Mouse (Mus musculus) midbrain, embryonic 11.5 days (tissue): ENCODE measurements around the gene Zfp414. TPM values are rescaled to one million over a fixed set of nuclear protein-coding genes. Genes with fewer than 3 reads are reported as not detected.
"Not testable (repeated sequence)": the region's sequence is repeated elsewhere in the genome, so short reads cannot be mapped to it uniquely, and the experiment has no call there.

Source experiments
- ATAC-seq: fragments of 200-750 bp; cut with Nextera tagmentation; 2 replicates; pipeline ENCODE4 v1.8.0; 2017; ENCODE audit warnings: moderate TSS enrichment, moderate library complexity; ENCODE audit not compliant: low FRiP score
- DNase-seq: peaks from one replicate; pipeline ENCODE4 v3.0.0; 2015; ENCODE audit warnings: low spot score; ENCODE audit errors: missing footprints
- H3K27ac ChIP-seq: fragments of 300-500 bp; sonication (generic); 2 replicates; pipeline ENCODE4 v1.5.1; 2014; ENCODE audit warnings: low read depth, low read length
- H3K27me3 ChIP-seq: fragments of 300-500 bp; sonication (generic); 2 replicates; pipeline ENCODE4 v1.6.1; 2014; ENCODE audit warnings: mild to moderate bottlenecking, low read length, moderate library complexity, mixed read lengths; ENCODE audit not compliant: control insufficient read depth, insufficient read depth
- H3K36me3 ChIP-seq: fragments of 300-500 bp; sonication (generic); 2 replicates; pipeline ENCODE4 v1.6.1; 2014; ENCODE audit warnings: mild to moderate bottlenecking, low read length, moderate library complexity, mixed read lengths; ENCODE audit not compliant: control insufficient read depth, insufficient read depth
- H3K4me1 ChIP-seq: fragments of 300-500 bp; sonication (generic); 2 replicates; pipeline ENCODE4 v1.6.1; 2014; ENCODE audit warnings: low read length; ENCODE audit not compliant: control insufficient read depth, insufficient read depth
- H3K4me2 ChIP-seq: fragments of 300-500 bp; sonication (generic); 2 replicates; pipeline ENCODE4 v1.6.1; 2014; ENCODE audit warnings: mild to moderate bottlenecking, moderate library complexity
- H3K4me3 ChIP-seq: fragments of 300-500 bp; sonication (generic); 2 replicates; pipeline ENCODE4 v1.5.1; 2014; ENCODE audit warnings: low read depth, low read length
- H3K9ac ChIP-seq: fragments of 300-500 bp; sonication (generic); 2 replicates; pipeline ENCODE4 v1.6.1; 2014; ENCODE audit warnings: low read length
- H3K9me3 ChIP-seq: fragments of 300-500 bp; sonication (generic); 2 replicates; pipeline ENCODE4 v1.6.1; 2016; ENCODE audit warnings: low read length; ENCODE audit not compliant: control insufficient read depth
- WGBS: fragments of 180-500 bp; shearing (Covaris S2); extraction: QIAGEN DNeasy Blood & Tissue Kit; methylation state at CpG from one replicate; pipeline ENCODE4 v1.1.7; 2014; 5-methylcytosine and 5-hydroxymethylcytosine counted together
- polyA plus RNA-seq: library from polyadenylated mRNA; unstranded; fragments of >200 nt; fragmentation: Nextera tagmentation; extraction: Ambion mirVana; gene quantifications from 2 replicates; pipeline ENCODE4 v1.2.1, GENCODE M21; 2014

Zfp414 gene
- polyA plus RNA-seq, 1 experiment from 2014 or later: 68.0 TPM

DNA sequence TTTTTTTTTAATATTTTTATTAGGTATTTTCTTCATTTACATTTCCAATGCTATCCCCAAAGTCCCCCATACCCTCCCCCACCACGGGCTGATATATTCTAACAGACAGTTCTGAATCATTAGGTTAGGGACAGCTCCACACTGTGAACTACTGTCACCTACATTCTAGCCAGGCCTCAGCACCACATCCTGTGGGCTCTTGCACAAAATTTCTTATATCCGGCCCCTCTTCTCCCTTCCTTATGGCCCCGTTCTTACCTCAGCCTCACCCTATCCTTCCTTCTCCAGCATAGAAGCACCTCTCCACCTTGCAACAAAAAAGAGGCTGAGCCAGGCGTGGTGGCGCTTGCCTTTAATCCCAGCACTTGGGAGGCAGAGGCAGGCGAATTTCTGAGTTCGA is 18.3 kb upstream of the Zfp414 start:
- ATAC-seq: no peak
- no peak overlapping the region for H3K27ac ChIP-seq
- H3K4me3 ChIP-seq: no peak overlapping the region
- H3K4me1 ChIP-seq: no peaks in the 10 kb centered on the region
- H3K27me3 ChIP-seq: no peaks in the 10 kb centered on the region
- DNase-seq: no peak
- no peaks in the 10 kb centered on the region for H3K9me3 ChIP-seq
- H3K36me3 ChIP-seq: no peaks in the 10 kb centered on the region
- 89% methylated on average over 7 of the region's 7 CpGs for WGBS
- H3K4me2 ChIP-seq: no peak overlapping the region
- no peak overlapping the region for H3K9ac ChIP-seq

DNA sequence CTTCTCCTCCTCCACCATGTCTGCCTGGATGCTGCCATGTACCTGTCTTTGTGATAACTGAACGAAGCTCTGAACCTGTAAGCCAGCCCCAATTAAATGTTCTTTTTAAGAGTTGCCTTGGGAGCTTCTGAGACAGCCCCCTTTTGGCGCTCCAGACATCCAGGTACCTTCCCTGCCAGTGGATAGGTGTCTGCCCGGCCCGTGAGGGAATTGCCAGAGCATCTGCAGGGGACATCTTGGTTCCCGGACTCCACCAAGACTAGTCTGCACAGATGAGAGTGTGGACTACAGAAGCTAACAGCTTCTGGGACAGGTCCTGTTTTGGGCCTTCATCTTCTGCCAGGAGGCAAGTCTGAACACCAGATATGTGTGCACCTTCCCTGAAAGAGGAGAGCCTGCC is 15.2 kb upstream of the Zfp414 start:
- not testable (repeated sequence) for H3K27ac ChIP-seq, H3K9me3 ChIP-seq, DNase-seq, H3K9ac ChIP-seq, ATAC-seq, H3K4me1 ChIP-seq, H3K4me3 ChIP-seq, H3K4me2 ChIP-seq, H3K27me3 ChIP-seq, H3K36me3 ChIP-seq
- WGBS: 93% methylated on average over 5 of the region's 5 CpGs

- Histone ChIP-seq H3K9me3 (no peaks in the 10 kb centered on the region), H3K4me2 (no peak overlapping the region), H3K9ac (no peak overlapping the region), H3K4me3 (no peak overlapping the region), H3K27ac (no peak overlapping the region), H3K36me3 (no peaks in the 10 kb centered on the region), H3K27me3 (no peaks in the 10 kb centered on the region), H3K4me1 (peaks cover 11% of the 10 kb centered on the region)
- ATAC-seq: no peak
- 89% methylated on average over 3 of the region's 3 CpGs for WGBS
- DNase-seq: peak; percentile 71
Observed at GRCm38 (mm10) chr17:33627281-33627680, 1.6 kb upstream of the Zfp414 start.

GRCm38 (mm10) chr17:33629487-33630125 is 716 bp downstream of the Zfp414 start:
- H3K4me2 ChIP-seq: peak overlapping the region; percentile 63
- ATAC-seq (peak; percentile 12), DNase-seq (no peak)
- peaks cover 11% of the 10 kb centered on the region for H3K4me1 ChIP-seq
- 74% methylated on average over 12 of the region's 12 CpGs for WGBS
- no peaks in the 10 kb centered on the region; the same call in 1 of the 2 replicates for H3K36me3 ChIP-seq
- peak overlapping the region; percentile 88 for H3K27ac ChIP-seq
- H3K9ac ChIP-seq: peak overlapping the region; percentile 90
- H3K4me3 ChIP-seq: peak overlapping the region; percentile 63
- no peaks in the 10 kb centered on the region for H3K9me3 ChIP-seq
- H3K27me3 ChIP-seq: no peaks in the 10 kb centered on the region

DNA sequence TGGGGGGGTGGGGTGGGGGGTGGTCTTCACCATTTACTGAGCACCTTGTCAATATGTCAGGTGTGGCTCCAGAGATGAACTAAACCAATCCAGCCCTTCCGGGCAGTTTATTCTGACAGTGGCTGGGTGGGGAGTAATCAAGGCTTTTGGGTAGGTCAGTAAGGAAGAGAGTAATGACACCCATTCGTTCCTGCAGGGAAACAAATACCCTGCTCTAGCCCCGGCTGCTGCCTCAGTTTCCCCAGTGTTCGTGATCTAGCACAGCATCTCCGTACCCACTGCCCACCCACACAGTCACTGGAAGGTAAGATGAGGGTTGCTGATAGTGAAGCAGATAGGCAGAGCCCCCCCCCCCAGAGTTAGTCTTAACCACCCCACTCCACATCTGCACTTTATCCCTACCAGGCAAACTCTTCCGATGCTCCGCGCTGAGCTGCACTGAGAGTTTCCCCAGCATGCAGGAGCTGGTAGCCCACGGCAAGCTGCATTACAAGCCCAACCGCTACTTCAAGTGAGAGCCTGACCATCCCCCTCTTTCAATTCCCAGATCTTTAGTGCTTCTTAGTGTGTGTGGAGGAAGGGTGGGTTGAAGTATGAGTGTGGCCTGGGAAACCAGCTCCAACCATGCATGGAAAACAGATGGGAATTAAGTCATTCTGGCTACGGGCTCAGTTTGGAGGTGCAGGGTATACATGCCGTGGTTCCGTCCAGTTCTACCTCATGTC is 1.4 kb downstream of the Zfp414 start:
- no peak overlapping the region for H3K4me3 ChIP-seq
- ATAC-seq (no peak), DNase-seq (peak; percentile 79)
- no peaks in the 10 kb centered on the region for H3K9me3 ChIP-seq
- no peaks in the 10 kb centered on the region; the same call in 1 of the 2 replicates for H3K36me3 ChIP-seq
- H3K4me2 ChIP-seq: peak overlapping the region; percentile 63; the same call in 1 of the 2 replicates
- no peak overlapping the region for H3K9ac ChIP-seq
- WGBS: 84% methylated on average over 13 of the region's 13 CpGs
- H3K27me3 ChIP-seq: no peaks in the 10 kb centered on the region
- peaks cover 11% of the 10 kb centered on the region for H3K4me1 ChIP-seq
- no peak overlapping the region for H3K27ac ChIP-seq

DNA sequence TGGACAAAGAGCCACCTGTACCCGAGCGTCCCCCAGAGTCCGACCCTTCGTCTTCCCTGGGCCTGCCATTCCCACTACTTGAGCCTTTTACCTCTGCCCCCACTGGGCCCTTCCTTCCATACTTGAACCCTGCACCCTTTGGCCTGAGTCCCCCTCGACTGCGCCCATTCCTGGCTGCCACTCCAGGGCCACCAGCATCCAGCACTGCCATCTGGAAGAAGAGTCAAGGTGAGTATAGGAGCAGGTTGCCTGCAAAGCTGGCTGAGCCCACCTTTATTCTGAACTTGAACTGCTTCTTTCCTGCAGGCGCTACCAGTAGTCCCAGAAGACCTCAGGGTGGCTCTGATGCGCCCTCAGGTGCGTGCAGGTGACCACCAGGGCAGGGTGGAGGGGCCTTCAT is 2.3 kb downstream of the Zfp414 start:
- Histone ChIP-seq H3K36me3 (no peaks in the 10 kb centered on the region; the same call in 1 of the 2 replicates), H3K27ac (no peak overlapping the region), H3K27me3 (no peaks in the 10 kb centered on the region), H3K4me1 (peaks cover 11% of the 10 kb centered on the region), H3K4me2 (no peak overlapping the region), H3K4me3 (no peak overlapping the region), H3K9me3 (no peaks in the 10 kb centered on the region), H3K9ac (no peak overlapping the region)
- ATAC-seq: no peak
- DNase-seq: no peak
- 95% methylated on average over 9 of the region's 9 CpGs for WGBS

- DNase-seq: no peak
- Histone ChIP-seq H3K27me3 (no peaks in the 10 kb centered on the region), H3K4me3 (no peak overlapping the region), H3K4me1 (peaks cover 11% of the 10 kb centered on the region), H3K4me2 (no peak overlapping the region), H3K9me3 (no peaks in the 10 kb centered on the region), H3K9ac (no peak overlapping the region), H3K36me3 (no peaks in the 10 kb centered on the region; the same call in 1 of the 2 replicates), H3K27ac (no peak overlapping the region)
- 94% methylated on average over 5 of the region's 5 CpGs for WGBS
- ATAC-seq: no peak
Observed at GRCm38 (mm10) chr17:33631796-33632195, 2.9 kb downstream of the Zfp414 start.

DNA sequence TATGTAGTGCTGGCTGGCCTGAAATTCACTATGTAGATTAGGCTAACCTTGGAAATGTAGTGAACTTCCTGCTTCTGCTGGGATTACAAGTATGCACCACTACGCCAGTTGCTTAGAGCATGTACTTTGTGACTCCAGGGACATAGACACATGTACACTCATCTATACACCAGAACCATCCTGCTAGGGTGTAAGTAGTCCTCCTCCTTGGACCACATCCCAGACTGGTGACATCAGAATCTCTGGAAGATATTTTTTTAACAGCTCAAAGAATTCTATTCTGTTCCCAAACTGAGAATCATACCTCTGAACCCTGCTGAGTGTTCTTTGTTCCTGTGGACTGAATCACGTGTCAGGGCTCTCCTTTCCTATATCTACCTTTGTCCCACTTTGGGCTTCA is 8.1 kb downstream of the Zfp414 start:
- no peaks in the 10 kb centered on the region; the same call in 1 of the 2 replicates for H3K36me3 ChIP-seq
- no peak overlapping the region for H3K4me3 ChIP-seq
- no peak overlapping the region for H3K9ac ChIP-seq
- 89% methylated on average over 2 of the region's 2 CpGs for WGBS
- H3K27me3 ChIP-seq: no peaks in the 10 kb centered on the region
- no peak for DNase-seq
- no peak overlapping the region for H3K4me2 ChIP-seq
- ATAC-seq: no peak
- no peaks in the 10 kb centered on the region for H3K4me1 ChIP-seq
- H3K9me3 ChIP-seq: no peaks in the 10 kb centered on the region
- H3K27ac ChIP-seq: no peak overlapping the region

DNA sequence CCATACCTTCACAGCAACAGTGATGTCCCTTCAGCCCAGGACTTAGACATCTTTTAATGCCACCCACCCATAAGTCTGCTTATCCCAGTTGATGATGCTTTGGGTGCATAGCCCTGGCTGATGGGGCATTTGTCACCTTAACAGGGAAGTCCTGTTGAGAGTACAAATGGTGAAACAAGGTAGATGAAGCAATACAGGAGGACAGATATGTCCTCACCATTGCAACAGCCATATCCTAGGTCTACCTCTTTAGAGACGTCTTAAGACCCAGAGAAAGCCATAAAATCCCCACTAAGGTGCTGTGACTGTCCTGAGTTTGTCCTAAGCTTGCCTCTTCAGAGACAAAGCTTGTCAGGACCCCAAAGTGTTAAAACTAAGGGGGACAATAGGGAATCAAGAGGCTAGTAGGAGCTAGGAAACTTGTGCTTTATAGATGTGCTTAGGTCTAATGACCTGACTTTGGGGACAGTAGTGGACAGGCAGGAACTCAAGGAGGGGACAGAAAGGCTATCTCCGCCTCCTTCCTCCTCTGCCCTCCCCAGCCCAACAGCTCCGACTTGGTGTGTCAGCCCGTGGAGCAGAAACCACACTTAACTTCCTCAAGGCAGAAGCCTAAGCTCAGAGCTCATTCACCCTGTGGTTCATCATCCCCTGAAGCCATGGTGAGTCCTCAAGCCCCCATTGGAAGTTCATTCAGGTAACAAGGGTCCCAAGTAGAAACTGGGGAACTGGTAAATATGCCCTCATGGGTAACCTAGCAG is 8.8 kb downstream of the Zfp414 start, which contains the start of gene Pram1:
Gene Pram1, plus strand, starts transcription at position 541 of the 761 bp plus-strand sequence.
- Histone ChIP-seq H3K27me3 (no peaks in the 10 kb centered on the region), H3K36me3 (no peaks in the 10 kb centered on the region; the same call in 1 of the 2 replicates), H3K9me3 (no peaks in the 10 kb centered on the region), H3K27ac (no peak within 1 kb of the TSS), H3K4me1 (no peaks in the 10 kb centered on the region), H3K4me2 (no peak within 1 kb of the TSS), H3K9ac (no peak within 1 kb of the TSS), H3K4me3 (no peak within 1 kb of the TSS)
- DNase-seq (no peak), ATAC-seq (no peak)
- 83% methylated on average over 4 of the region's 4 CpGs for WGBS
